Mouse (Mus musculus): ENCODE results near the gene Ppp6r1.

DNA sequence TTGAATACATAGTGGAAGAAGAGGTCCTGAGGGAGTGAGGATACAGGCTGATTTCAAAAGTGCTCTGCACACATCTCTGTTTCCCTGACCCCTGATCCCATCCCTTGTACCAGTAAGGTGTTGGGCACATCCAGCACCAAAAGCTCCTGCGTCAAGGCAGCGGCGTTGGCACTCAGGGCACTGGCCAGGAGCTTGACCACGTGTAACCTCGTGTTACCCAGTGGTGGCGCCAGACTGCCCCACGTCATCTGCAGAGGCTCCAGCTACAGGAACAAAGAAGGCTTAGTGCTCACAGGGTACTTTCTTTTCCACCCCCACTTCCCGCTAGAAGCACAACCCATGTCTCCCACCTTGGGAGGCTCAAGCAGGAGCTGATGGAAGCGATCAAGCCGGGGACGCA lies 17.7 kb downstream of the Ppp6r1 start:
- no peak for TF ChIP-seq POLR2A (IDR thresholded peaks at IDR 0.05; ENCODE audit: control insufficient read depth in 1 of 2, insufficient read depth in 1 of 2, low read depth in 1 of 2, low read length in 2 of 2, poor library complexity in 1 of 2)
- TF ChIP-seq ZKSCAN1 (IDR thresholded peaks at IDR 0.05; ENCODE audit: low read depth, low read length): no peak
- no peak for TF ChIP-seq TBP (IDR thresholded peaks at IDR 0.05; ENCODE audit: low read depth, low read length)
- TF ChIP-seq E2F4 (IDR thresholded peaks at IDR 0.05; ENCODE audit: borderline replicate concordance, low read depth, low read length): no peak
- no peak for TF ChIP-seq MAZ (IDR thresholded peaks at IDR 0.05; ENCODE audit: low read depth, low read length)
- TF ChIP-seq TAL1 (IDR thresholded peaks at IDR 0.05; ENCODE audit: low read length): no peak
- no peak for TF ChIP-seq CTCF (IDR thresholded peaks at IDR 0.05 in 2 of 3, conservative IDR thresholded peaks at IDR 0.05 in 1 of 3; ENCODE audit: control insufficient read depth in 1 of 3, insufficient read depth in 1 of 3, low read depth in 2 of 3, low read length in 3 of 3, poor library complexity in 1 of 3, severe bottlenecking in 1 of 3)
- no peak for TF ChIP-seq ELF1 (IDR thresholded peaks at IDR 0.05; ENCODE audit: low read depth, low read length)
- TF ChIP-seq POLR2AphosphoS2 (IDR thresholded peaks at IDR 0.05; ENCODE audit: low read length): no peak
- no peak for TF ChIP-seq MYC (IDR thresholded peaks at IDR 0.05; ENCODE audit: low read depth, low read length)
- no peak for TF ChIP-seq TCF12 (IDR thresholded peaks at IDR 0.05; ENCODE audit: low read depth, low read length)

Data from MEL (cell line).